Mouse (Mus musculus) ES-E14 (cell line): ENCODE results near the gene Sh3d19. TPM values are rescaled to one million over a fixed set of nuclear protein-coding genes. Genes with fewer than 3 reads are reported as not detected.

ENCODE experiments used
- DNase-seq: peaks from one replicate; pipeline ENCODE4 v3.0.0-alpha.2; 2013; ENCODE audit warnings: low read depth, low spot score
- H3K27ac ChIP-seq: 2 replicates; pipeline ENCODE4 v1.5.1; 2012; ENCODE audit warnings: low read depth, mild to moderate bottlenecking, low read length, moderate library complexity, mixed read lengths; ENCODE audit not compliant: poor library complexity, insufficient read depth, severe bottlenecking
- H3K36me3 ChIP-seq: 2 replicates; pipeline ENCODE4 v1.6.1; 2012; ENCODE audit warnings: mild to moderate bottlenecking, low read length, moderate library complexity, mixed read lengths; ENCODE audit not compliant: control insufficient read depth, poor library complexity, insufficient read depth, severe bottlenecking
- H3K4me1 ChIP-seq, 2 experiments: fragments of 150-350 bp in 1 of 2; sonication (generic) in 1 of 2; 2 replicates each; pipeline ENCODE4 v1.6.1; 2012; ENCODE audit warnings: low read length in 2 of 2, mild to moderate bottlenecking in 1 of 2, mixed read lengths in 1 of 2; ENCODE audit not compliant: control insufficient read depth in 2 of 2, insufficient read depth in 2 of 2, poor library complexity in 1 of 2
- H3K4me3 ChIP-seq, 2 experiments: fragments of 150-350 bp in 1 of 2; sonication (generic) in 1 of 2; 2 replicates each; pipeline ENCODE4 v1.5.1; 2012; ENCODE audit warnings: low read length in 2 of 2, low read depth in 1 of 2, mild to moderate bottlenecking in 1 of 2, mixed read lengths in 1 of 2; ENCODE audit not compliant: insufficient read depth in 1 of 2, poor library complexity in 1 of 2, severe bottlenecking in 1 of 2
- H3K9ac ChIP-seq: 2 replicates; pipeline ENCODE4 v1.6.1; 2012; ENCODE audit warnings: low read depth, mild to moderate bottlenecking, low read length, mixed read lengths; ENCODE audit not compliant: poor library complexity, insufficient read depth, severe bottlenecking
- H3K9me3 ChIP-seq: fragments of 150-350 bp; sonication (generic); 2 replicates; pipeline ENCODE4 v1.6.1; 2012; ENCODE audit warnings: low read depth, mild to moderate bottlenecking, low read length; ENCODE audit not compliant: control insufficient read depth, insufficient read depth
- CHD2 ChIP-seq: IDR thresholded peaks from 2 replicates; pipeline ENCODE4 v1.6.1; 2014; ENCODE audit warnings: mild to moderate bottlenecking, low read depth, low read length, inconsistent platforms
- HCFC1 ChIP-seq: IDR thresholded peaks from 2 replicates; pipeline ENCODE4 v1.6.1; 2012; ENCODE audit warnings: low read length, inconsistent platforms, borderline replicate concordance; ENCODE audit not compliant: insufficient read depth
- MAFK ChIP-seq: IDR thresholded peaks from 2 replicates; pipeline ENCODE4 v1.6.1; 2014; ENCODE audit warnings: mild to moderate bottlenecking, low read depth, low read length, inconsistent platforms; ENCODE audit not compliant: insufficient read depth
- ZC3H11A ChIP-seq: IDR thresholded peaks from 2 replicates; pipeline ENCODE4 v1.6.1; 2012; ENCODE audit warnings: low read depth, mild to moderate bottlenecking, inconsistent platforms, low read length, borderline replicate concordance
- ZNF384 ChIP-seq: IDR thresholded peaks from 2 replicates; pipeline ENCODE4 v1.6.1; 2012; ENCODE audit warnings: low read depth, low read length, inconsistent platforms
- in situ Hi-C, 2 experiments: fragments of 600-800 bp; cut with MboI; formaldehyde crosslinking; loops; one replicate each; pipeline ENCODE4 v1.15.1; 2025; ENCODE audit warnings: low sequenced_read_pairs in 2 of 2, inconsistent platforms in 1 of 2; ENCODE audit not compliant: unreplicated experiment in 2 of 2
- total RNA-seq: library from RNA; depleted of rRNA; stranded (reverse); fragments of 300-350 nt; gene quantifications from 2 replicates; pipeline ENCODE4 v1.2.3, GENCODE M21; 2012

The Sh3d19 gene
- total RNA-seq, 1 experiment, result 13.2 TPM

DNA sequence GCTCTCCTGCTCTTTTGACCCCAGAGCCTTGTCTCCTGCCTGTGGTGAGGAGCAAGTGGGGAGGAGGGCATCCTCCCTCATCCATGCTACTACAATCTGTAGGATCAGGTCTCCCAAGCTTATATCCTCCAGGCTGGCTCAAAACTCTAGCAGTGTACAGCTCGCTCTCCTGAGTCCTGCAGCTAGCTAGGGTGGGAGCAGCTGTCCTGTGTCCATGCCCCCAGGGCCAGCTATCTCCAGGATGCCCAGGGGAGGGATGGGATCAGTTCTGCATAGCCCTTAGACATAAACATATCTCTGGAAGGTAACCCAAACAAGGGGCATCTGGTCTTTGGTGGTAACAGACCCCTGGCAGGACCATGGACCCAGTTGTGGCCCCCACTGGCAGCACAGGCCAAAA, 11.2 kb upstream of the Sh3d19 start:
- no peak for DNase-seq

DNA sequence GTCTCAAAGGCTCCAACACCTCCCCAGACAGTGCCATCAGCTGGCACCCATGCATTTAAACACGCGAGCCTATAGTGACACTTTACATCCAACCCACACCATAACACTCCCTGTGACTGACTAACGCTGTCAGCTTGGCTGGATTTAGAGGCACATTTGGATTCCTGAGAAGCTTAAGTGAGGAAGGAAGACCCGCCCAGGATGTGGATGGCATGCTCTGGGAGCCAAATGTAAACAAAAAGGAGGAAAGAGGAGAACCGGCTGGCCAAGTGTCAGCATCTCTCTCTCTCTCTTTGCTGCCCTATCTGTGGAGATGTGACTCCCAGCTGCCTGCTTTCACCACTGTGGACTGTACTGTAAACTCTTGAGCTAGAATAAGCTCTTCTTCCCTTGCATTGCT, 9.8 kb upstream of the Sh3d19 start:
- in situ Hi-C loops, result no loop called here
- Histone ChIP-seq H3K9me3 (no peaks in the 10 kb centered on the region), H3K4me3 (no peak overlapping the region), H3K27ac (no peak overlapping the region), H3K4me1 (peaks cover 0 to 1% of the 10 kb centered on the region in 2 experiments; a peak in 1 of 4 replicates), H3K9ac (no peak overlapping the region), H3K36me3 (no peaks in the 10 kb centered on the region)
- DNase-seq, result no peak
- TF ChIP-seq ZNF384 (no peak), ZC3H11A (no peak), HCFC1 (no peak), CHD2 (no peak), MAFK (no peak)

More for the DNA sequence above, 11.2 kb upstream of the Sh3d19 start:
- Histone ChIP-seq H3K9me3 (no peaks in the 10 kb centered on the region), H3K4me3 (no peak overlapping the region), H3K4me1 (peaks cover 0 to 1% of the 10 kb centered on the region in 2 experiments; a peak in 1 of 4 replicates), H3K27ac (no peak overlapping the region), H3K36me3 (no peaks in the 10 kb centered on the region), H3K9ac (no peak overlapping the region)
- in situ Hi-C loops, result no loop called here
- no peak for TF ChIP-seq CHD2
- no peak for TF ChIP-seq HCFC1
- TF ChIP-seq MAFK, result no peak
- TF ChIP-seq ZNF384, result no peak
- TF ChIP-seq ZC3H11A, result no peak

DNA sequence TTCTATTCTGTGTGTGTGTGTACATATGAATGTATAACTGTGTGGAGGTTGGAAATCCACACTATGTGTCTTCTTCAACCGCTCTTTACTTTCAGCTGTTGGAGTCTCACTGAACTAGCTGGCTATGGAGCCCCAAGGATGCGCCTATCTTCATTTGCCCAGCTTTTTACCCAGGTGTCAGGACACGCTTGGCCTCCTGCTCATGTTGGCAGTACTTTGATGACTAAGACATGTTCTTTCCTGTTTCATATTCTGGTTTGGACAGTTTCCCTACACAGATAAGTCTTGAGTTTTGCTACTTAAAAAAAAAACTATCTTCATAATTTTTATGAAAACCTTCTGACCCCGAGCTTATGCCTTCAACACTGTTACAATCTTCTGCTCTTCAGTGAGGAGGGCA, 5.4 kb upstream of the Sh3d19 start:
- no peak for DNase-seq
- TF ChIP-seq HCFC1 (no peak), MAFK (no peak), ZNF384 (no peak), CHD2 (no peak), ZC3H11A (no peak)
- Histone ChIP-seq H3K36me3 (no peaks in the 10 kb centered on the region), H3K27ac (no peak overlapping the region), H3K9ac (no peak overlapping the region), H3K4me3 (no peak overlapping the region), H3K9me3 (no peaks in the 10 kb centered on the region), H3K4me1 (peaks cover 0 to 4% of the 10 kb centered on the region in 2 experiments; a peak in 1 of 4 replicates)
- in situ Hi-C loops, result no loop called here

GRCm38 (mm10) chr3:85969040-85969439, 1.9 kb upstream of the Sh3d19 start:
- TF ChIP-seq ZC3H11A (no peak), ZNF384 (no peak), CHD2 (no peak)
- in situ Hi-C loops, result no loop called here

GRCm38 (mm10) chr3:85971599-85971975, 678 bp downstream of the Sh3d19 start:
- Histone ChIP-seq H3K9me3 (no peaks in the 10 kb centered on the region), H3K4me3 (peak overlapping the region; percentile 84 to 97), H3K27ac (no peak overlapping the region), H3K9ac (peak overlapping the region; percentile 92), H3K4me1 (peaks cover 2% of the 10 kb centered on the region in 2 experiments; a peak in 3 of 4 replicates), H3K36me3 (no peaks in the 10 kb centered on the region)
- DNase-seq, result no peak
- TF ChIP-seq CHD2 (no peak), ZNF384 (no peak), HCFC1 (no peak), MAFK (no peak), ZC3H11A (no peak)
- in situ Hi-C loops, result no loop called here

More at GRCm38 (mm10) chr3:85969040-85969439, 1.9 kb upstream of the Sh3d19 start:
- Histone ChIP-seq H3K36me3 (no peaks in the 10 kb centered on the region), H3K27ac (no peak overlapping the region), H3K4me1 (peaks cover 1 to 2% of the 10 kb centered on the region in 2 experiments; a peak in 3 of 4 replicates), H3K4me3 (no peak overlapping the region), H3K9me3 (no peaks in the 10 kb centered on the region), H3K9ac (no peak overlapping the region)
- DNase-seq, result no peak
